Mouse (Mus musculus) adrenal gland, postnatal 10 days (tissue): ENCODE data around the gene Elavl2. TPM values are rescaled to one million over a fixed set of nuclear protein-coding genes. Genes with fewer than 3 reads are reported as not detected.

ENCODE experiments used
- DNase-seq: peaks from one replicate; pipeline ENCODE4 v3.0.0; 2021; ENCODE audit warnings: mixed read lengths
- long read RNA-seq, 2 experiments: library from polyadenylated mRNA; stranded (forward); transcript quantifications; one replicate each; pipeline ENCODE4 v2.0.0; 2021
- total RNA-seq, 2 experiments: library from RNA; stranded (reverse); gene quantifications; 2 replicates each; pipeline ENCODE4 v1.2.3; 2021

Gene Elavl2
- 10 to 100 TPM in 1 of 2 experiments, 1 to 10 TPM in 1; 7.0 to 15.3 TPM for total RNA-seq
- long read RNA-seq, experiment 1, partial matches to known transcripts, result 0 of 2 reads
- long read RNA-seq, experiment 1, other reads (novel, unspliced or antisense), result 2 of 2 reads
- long read RNA-seq, experiment 2, partial matches to known transcripts, result 0 of 4 reads
- long read RNA-seq, experiment 2, other reads (novel, unspliced or antisense), result 3 of 4 reads

DNA sequence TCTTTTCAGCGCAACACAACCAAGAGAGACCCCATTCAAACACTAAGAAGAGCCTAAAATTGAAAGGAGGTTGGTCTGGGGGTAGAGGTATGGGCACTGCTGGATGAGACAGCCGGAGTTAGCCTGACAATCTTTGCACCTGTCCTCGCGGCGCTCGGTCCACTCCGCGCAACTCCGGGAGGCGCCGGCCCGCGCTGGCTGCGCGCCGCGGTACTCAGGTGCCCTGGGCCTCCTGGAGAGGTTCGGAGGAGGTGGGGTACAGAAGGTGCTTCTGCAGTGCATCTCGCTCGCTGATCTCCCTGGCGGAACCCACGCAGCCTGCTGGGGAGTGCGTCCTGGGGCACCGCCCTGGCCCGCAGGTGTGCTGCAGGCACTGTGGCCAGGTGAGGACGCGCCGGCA lies at the start of gene Elavl2:
Gene Elavl2 (minus strand): TSS at position 363 of the 400 bp plus-strand sequence.
- DNase-seq, result no peak

DNA sequence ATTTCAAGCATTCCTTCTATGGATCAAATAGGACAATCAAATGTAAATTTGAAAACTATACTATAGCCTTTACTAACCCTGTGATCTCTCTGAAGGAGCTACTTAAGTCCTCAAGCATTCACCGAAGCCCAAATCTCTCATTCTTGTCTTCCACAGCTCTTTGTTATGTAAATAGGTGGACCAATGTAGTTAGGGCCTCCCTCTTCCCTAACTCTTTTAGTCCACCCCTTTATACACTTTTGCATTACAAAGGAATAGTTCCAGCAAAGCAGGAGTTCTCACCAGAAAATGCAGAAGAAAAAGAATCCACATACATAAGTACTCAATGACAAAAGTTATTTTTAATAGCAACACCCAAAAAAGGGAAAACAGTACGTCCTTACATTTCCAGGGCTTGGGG lies 47.3 kb upstream of the Elavl2 start:
- DNase-seq, result no peak

DNA sequence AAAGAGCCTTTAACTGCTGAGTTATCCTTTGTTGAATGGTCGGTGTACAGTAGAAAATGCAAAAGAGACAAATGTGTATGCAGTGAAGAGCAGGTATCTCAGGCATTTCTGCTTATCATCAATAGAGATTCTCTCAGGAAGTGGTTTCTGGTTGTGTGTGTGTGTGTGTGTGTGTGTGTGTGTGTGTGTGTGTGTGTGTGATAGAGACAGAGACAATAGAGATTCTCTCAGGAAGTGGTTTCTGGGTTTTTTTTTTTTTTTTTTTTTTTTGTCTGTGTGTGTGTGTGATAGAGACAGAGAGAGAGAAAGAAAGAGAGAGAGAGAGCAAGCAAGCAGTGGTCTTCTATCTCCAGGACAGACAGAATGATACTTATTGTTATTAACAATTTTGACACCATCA lies 15.0 kb upstream of the Elavl2 start:
- no peak for DNase-seq

DNA sequence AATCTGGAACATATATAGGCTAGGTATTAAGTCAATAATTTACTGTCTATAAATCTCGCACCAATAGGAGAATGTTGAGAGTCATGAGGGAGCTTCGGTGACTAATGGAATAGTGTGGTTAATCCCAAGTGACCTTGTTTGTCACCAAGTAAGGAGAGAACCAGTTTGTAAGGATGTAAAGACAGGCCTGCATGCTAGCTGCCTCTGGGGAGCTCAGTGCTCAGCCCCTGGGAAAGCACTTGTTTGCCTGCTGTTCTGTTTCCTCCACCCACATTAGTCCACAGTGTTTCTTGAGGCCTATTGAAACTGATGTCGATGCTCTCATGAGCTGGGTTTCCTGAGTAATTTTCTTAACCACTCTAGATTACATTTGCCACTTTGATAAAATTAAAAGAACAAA lies 4.5 kb upstream of the Elavl2 start:
- DNase-seq, result no peak

DNA sequence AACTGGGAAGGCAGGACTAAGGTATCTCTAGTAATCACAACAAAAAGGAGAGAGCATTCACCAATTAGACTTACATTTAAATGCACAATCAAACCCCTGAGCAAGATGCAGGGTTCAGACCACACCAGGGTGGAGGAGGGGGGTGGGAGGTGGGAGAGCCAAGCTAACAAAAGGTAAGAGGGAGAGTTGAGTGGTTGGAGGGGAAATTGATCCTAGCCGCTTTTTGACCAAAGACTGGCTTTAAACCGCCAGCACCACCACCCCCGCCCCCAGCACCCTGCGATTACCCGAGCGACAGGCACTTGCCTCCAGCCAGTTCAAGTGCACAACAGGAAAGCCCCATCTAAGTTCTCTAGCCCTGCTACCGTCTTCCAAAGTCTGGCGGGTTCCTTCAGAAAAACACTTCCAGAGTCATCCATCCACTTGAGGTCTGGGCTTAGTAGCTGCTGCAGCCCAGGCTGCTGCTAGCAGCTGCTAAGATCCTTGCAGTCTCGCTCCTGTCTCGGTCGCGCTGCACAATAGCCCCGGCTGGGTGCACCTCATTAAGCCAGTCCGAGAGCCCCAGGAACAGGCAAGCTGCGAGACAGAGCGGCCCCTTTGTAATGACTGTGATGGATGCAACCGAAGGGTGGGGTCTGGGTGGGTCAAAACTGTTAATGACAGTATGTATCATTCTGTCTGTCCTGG lies 932 bp downstream of the Elavl2 start:
- DNase-seq, result peak; percentile 5

DNA sequence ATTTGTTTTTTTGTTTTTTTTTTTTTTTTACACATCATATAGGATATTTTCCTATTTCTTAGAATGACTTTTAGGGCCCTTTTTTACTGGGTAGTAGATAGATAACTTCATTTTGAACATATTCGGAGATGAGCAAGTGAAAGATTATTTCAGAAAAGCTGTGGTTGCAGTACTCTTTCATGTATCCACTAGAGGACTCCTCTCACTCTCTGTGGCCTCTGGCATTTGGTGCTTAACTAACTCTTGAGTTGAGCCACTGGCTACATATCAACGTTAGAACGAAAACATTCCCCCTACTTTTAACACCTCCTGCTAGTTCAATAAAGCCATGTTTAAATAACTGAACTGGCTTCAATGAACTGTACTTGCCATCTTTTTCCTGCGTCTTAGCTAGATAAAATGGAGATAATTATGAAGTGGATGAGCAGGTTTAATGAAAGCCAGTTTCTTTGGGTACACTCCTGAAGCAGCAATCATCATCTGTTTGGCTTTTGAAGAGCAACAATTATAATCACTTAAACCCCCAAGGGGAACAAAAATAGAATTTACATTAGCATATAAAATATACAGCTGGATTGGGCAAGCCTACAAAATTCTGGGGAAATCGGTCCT lies 8.5 kb downstream of the Elavl2 start:
- DNase-seq, result no peak

DNA sequence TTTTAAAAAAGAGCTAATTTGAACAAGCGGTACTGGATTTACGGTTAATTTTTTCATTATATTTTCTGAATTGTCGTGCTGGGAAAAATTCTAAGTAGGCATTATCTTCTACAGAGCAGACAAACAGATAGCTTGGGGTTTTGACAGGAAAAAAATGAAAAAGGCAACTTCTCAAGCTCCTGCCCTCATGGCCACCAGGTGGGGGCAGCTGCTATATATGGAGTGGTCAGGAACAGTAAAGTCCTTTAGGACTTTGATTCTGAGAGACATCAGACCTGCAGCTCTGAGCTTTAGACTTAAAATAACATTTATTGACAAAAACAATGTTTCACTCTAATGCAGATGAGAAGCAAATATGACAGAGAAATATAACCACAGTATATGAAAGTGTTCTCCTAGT lies 12.9 kb downstream of the Elavl2 start:
- DNase-seq, result no peak

DNA sequence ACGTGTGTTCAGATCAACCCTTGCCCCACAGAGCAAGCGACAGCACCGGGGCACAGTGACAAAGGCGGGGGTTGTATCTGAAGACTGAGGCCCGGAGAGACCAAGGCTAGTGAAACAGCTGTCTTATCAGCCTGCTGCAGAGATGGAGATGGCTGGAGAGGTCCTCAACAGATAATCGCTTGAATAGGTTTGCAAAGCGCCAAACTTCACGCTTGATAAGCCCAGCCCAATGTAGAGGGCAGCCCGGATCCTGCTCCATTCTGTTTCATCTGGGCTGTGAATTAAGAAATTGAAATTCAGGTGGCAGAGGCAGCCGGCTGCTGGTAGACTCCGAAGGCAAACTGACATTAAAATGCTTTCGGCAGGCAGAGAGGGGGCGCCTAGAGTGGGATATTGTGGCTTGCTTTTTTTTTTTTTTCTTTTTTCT lies 19.4 kb downstream of the Elavl2 start:
- no peak for DNase-seq

DNA sequence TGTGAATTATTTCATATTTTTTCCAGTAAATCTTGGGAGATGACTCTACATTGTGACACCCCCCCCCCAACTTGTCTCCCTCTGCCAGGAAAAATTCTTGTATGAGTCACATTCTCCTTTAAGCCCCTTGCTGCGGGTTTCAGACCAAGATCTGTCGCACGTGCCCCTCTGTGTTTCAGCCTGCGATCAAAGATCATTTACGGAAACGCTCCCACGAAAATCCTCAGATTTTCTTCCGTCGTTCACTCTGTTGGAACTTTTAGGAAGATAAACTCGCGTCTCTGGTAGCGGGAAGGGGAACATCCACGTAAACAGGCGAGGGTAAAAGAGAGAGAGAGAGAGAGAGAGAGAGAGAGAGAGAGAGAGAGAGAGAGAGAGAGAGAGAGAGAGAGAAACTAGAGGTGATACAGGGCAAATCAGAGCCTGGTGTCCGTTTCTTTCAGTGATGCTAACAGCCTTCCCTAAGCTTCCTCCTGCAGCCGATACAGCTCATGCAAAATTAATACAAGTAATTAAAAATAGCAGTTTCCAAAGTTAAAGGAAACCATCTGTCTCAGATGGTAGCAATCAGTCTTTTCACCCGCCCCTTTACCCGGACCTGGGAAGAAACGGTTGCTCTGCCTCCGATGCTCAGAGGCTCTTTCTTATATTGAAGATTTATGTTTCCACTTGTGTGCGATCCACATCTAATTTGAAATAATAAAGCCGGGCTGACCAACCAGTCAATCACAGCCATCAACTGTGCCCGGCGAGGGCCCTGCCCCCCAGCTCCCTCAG lies 20.1 kb downstream of the Elavl2 start:
- no peak for DNase-seq

DNA sequence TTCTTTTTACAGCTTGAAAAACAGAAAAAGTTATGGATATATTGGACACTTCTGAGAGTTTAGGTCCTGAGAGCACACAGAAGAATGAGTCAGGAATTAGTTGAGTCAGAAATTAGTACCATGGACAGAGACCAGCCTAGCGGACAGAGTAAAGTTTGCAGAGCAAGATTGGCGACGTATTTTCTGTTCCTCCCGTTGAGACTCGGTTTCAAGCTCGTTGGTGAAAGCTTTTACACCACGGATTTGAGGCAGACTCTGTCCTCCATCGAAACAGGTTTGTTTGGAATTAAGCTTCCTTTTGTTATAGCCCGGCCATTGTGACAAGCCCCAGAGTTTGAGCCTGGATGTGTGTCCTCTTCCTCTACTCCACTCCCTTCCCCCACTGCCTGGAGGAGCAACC lies 21.0 kb downstream of the Elavl2 start:
- DNase-seq, result peak; percentile 51

DNA sequence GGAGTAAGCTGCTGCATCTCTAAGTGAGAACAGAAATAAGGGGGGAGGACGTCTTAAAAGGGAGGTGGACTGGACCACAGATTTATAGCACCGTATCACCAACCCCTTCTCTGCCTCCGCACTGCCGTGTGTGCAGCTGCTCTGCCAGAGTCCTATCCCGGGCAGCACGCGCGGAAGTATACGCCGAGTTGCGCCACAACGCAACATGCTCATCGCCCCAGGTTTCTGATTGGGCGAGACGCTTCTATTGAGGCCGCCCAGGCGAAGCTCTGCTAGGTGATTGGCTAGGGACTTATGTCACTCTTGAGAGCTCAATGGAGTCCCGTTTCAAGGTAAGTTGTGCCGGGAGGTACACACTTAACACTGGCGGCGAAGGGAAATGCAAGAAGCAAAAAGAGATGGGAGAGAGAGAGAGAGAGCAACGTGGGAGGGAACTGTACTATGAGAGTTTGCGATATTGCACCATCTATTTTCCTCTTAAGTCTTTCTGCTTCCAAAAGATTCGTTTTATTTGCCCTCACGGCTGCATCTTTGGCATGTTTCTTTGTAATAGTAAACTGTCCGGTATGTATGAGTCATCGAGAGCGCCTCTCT lies 24.2 kb downstream of the Elavl2 start:
- peak; percentile 94 for DNase-seq

DNA sequence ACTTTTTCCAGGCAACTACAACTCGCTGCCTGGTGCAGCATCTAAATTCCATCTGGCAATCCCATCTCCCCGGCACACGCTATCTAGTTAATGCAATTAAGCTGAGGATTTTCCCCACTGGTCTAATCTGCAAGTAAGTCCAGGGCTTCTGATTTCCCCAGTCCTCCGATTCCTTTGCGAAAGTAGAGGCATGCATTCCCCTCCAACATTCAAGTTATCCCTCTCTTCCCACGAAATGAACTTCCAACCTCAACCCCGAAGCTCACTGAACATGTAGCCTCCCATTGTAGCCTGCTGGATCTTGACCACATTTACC lies 25.3 kb downstream of the Elavl2 start:
- DNase-seq, result no peak

DNA sequence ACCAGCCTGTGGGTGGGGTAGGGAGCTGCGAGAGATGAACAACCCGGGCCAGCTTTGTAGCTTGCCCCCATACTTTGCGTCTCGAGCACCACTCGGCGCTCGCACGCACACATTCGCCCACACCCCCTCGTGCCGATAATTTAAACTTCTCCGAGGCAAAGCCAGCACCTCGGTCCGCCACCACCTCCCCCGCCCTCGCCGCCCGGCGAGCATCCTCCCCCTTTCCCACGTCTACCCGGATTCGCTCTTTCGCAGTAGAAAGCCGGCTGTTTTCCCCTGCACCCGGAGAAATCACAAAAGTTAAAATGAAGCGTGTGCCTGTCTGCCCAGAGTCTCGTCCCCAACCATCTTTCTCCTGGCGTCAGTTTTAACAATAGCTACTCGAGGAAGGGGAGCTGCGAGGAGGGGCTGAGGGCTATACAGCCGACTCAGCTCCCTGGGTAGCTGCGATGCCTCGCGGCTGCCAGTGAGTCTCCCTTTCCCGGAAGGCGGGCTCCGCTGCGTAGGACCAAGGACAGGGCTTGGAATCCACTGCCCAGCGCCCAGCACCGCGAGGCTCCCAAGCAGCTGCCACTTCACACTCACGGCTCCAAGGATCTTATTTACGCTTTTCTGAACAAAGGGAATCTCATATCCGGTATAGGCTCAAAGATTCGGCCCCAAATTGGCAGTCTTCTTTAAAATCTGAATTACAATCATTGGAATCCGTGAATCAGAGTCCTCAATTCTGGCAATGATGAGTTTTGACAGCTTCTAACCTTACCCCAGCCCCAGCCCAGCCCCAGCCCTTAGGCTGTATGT lies 25.8 kb downstream of the Elavl2 start:
- peak; percentile 74 for DNase-seq

DNA sequence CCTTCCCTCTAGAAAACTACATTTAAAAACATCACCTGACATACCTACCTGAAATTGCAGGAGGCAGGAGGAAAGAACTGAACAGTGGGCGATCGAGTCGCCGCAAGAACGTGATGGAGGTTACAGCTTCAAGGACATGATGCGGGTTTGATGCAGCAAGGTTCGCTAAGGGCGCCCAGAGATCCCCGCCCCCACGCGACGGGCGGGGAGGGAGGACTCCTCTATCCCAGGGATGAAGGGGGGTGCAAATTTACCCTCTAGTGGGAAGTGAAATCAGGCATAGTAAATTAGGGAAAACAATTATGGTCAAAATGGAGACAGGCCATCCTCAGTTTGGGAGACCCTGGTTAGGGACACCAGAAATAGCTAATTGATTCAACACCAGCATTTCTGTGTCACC lies 27.7 kb downstream of the Elavl2 start:
- DNase-seq, result no peak

DNA sequence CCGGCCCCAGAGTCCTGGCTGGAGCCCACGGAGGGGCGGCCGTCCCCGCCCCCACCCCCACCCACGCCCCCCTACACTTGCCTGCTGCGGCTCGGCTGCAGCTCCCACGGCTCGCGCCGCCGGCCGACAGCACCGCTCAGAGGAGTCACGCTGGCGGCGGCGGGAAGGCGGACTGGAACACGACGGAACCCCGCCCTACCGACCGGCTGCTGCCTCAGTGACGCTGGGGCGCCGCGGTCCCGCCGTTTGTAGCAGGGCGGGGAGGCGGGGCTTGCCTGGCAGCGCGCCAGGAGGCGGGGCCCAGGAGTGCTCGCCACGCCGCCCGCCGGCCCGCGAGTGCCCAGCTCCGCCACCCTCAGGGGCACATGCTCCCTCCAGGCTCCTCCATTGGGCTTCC lies 28.8 kb downstream of the Elavl2 start:
- DNase-seq, result peak; percentile 83

DNA sequence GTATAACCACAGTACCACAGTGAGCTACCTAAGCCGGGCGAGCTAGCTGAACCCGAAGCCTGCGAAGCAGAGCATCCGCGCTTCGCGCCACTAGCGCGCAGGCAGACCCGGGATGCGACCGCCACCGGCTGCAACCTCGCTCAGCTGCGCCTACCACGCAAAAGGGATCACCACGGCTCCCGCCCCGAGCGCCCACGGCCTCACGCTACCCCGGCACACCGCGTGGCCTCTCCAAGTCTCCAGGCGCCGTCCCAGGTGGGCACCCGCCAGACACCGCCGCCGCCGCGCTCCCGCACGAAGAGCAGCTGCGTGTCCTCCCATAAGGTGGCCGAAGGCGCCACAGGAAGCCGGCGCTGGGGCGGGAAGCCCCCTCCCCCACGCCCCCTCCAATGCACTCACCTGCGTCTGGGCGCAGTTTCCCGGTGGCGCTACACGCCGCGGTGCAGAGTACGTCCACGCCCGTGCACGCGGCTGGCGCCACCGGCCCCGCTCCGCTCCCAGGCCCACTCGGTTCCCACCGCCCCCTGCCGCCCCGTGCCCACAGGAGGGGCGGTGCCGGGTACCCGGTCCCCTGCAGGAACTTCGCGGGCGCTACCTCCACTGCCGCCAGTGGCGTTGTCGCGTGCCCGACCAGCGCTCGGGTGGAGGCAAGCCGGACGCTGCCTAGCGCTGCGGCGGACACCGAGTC lies 29.3 kb downstream of the Elavl2 start:
- DNase-seq, result peak; percentile 6

DNA sequence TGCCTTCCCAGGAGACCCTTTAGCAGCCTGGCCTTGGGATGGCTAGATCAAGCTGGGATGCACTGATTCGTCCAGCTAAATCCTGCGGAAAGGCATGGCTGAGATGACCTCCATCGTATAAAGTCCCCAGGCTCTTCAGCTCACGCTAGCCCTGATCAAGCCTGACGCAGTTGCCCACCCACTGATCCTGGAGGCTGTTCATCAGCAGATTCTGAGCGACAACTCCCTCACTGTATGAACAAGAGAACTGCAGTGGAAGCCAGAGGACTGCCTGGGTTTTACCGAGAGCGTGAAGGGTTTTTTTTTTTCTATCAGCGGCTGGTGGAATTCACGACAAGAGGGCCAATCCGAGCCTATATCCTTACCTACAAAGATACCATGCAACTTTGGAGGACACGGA lies 35.3 kb downstream of the Elavl2 start:
- no peak for DNase-seq

DNA sequence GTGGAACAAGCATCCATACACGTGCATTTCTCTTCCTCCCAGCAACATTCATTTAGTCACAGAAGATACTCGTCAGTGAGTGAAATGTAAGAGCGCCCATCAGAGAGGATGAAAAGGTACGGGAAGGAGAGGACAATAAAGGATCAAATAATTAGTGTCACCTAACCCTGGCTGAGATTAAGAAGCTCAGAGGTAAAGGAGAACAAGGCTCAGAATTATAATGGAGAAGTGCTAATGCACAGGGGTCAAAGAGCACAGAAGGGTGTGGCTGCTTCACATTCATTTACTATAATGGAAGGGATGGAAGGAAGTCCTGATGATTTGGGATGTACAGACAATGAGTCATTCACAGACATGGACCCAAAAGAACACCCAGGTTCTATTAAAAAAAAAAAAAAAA lies 36.6 kb downstream of the Elavl2 start:
- no peak for DNase-seq

DNA sequence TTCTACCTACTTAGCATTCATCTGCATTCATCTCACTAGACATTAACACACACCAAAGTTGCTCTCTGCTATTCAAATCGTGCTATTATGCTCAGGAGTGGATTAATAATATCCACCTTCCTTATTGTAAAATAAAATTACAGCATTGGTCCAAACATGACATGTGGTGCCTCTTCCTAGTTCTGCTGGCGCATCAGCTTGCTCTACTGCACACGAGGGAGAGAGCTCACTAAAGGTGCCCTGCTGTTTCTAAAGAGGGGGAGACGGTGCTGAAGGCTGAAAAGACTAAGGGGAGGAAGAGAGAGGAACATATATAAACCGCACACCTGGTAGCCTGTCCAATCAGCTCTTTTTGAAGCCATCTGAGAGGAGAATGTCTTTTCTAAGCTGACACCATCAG lies 38.1 kb downstream of the Elavl2 start:
- no peak for DNase-seq

DNA sequence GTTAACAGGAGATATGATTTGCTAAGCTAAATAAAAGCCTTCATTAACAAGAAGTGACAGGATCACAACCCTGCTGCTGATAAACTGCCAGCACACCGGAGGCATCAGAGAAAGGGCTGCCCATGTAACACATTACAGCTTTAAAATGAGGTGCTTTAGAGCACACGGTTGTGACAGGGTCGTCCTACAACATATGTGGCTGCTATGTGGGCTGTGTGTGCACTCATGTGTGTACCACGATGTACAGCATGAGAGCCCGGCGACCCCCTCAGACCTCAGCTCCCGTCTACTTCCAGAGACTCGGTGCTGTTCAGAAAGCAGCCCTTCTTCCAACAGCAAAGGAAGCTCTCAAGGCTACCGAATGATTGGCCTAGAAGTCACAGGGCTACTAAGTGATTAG lies 47.4 kb downstream of the Elavl2 start:
- no peak for DNase-seq

DNA sequence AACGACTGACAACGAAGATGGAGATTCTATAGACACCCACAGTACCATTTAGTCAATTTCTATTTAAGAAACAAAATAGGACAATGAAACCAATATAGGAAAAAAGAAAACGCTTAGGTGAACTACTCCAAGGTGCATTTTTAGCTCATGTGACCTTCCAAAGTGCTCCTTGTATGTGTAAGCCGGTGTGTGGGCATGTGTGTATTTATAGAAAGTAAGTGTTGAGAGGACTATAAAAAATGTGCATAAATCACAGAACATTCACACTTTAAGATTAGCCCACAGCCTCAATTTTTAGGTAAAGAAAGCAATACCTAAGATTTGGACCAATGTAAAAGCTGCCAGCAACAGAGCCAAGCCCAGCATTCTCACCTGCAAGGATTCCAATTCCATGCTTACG lies 51.0 kb downstream of the Elavl2 start:
- no peak for DNase-seq
